Mouse (Mus musculus) lung, embryonic 15.5 days (tissue): ENCODE results near the gene March7. TPM values are rescaled to one million over a fixed set of nuclear protein-coding genes. Genes with fewer than 3 reads are reported as not detected.

Experiments used
- ATAC-seq: fragments of 200-750 bp; cut with Nextera tagmentation; 2 replicates; pipeline ENCODE4 v1.8.0; 2017; ENCODE audit warnings: moderate number of reproducible peaks, borderline replicate concordance; ENCODE audit not compliant: low FRiP score, low TSS enrichment; ENCODE audit errors: extremely low read depth
- H3K27ac ChIP-seq: fragments of 300-500 bp; sonication (generic); 2 replicates; pipeline ENCODE4 v1.5.1; 2015; ENCODE audit warnings: moderate library complexity, mild to moderate bottlenecking, inconsistent platforms
- H3K27me3 ChIP-seq: fragments of 300-500 bp; sonication (generic); 2 replicates; pipeline ENCODE4 v1.6.1; 2015; ENCODE audit warnings: inconsistent platforms
- H3K36me3 ChIP-seq: fragments of 300-500 bp; sonication (generic); 2 replicates; pipeline ENCODE4 v1.6.1; 2015; ENCODE audit warnings: inconsistent platforms
- H3K4me1 ChIP-seq: fragments of 300-500 bp; sonication (generic); 2 replicates; pipeline ENCODE4 v1.6.1; 2015; ENCODE audit warnings: inconsistent platforms
- H3K4me2 ChIP-seq: fragments of 300-500 bp; sonication (generic); 2 replicates; pipeline ENCODE4 v1.6.1; 2015; ENCODE audit warnings: inconsistent platforms, mild to moderate bottlenecking, moderate library complexity
- H3K4me3 ChIP-seq: fragments of 300-500 bp; sonication (generic); 2 replicates; pipeline ENCODE4 v1.5.1; 2015; ENCODE audit warnings: mild to moderate bottlenecking, inconsistent platforms
- H3K9ac ChIP-seq: fragments of 300-500 bp; sonication (generic); 2 replicates; pipeline ENCODE4 v1.6.1; 2015; ENCODE audit warnings: inconsistent platforms
- H3K9me3 ChIP-seq: fragments of 300-500 bp; sonication (generic); 2 replicates; pipeline ENCODE4 v1.6.1; 2016; ENCODE audit warnings: inconsistent platforms
- WGBS: fragments of 180-500 bp; shearing (Covaris S2); methylation state at CpG from one replicate; pipeline ENCODE4 v1.1.7; 2015; 5-methylcytosine and 5-hydroxymethylcytosine counted together
- polyA plus RNA-seq: library from polyadenylated mRNA; unstranded; fragments of >200 nt; fragmentation: Nextera tagmentation; extraction: Ambion mirVana; gene quantifications from 2 replicates; pipeline ENCODE4 v1.2.1, GENCODE M21; 2015

The March7 gene
- polyA plus RNA-seq, 1 experiment from 2014 or later, result 73.4 TPM

GRCm38 (mm10) chr2:60291381-60291780 is 81.7 kb downstream of the March7 start:
- Histone ChIP-seq H3K9me3 (no peaks in the 10 kb centered on the region), H3K27ac (no peak overlapping the region), H3K27me3 (no peaks in the 10 kb centered on the region), H3K4me2 (no peak overlapping the region), H3K9ac (no peak overlapping the region), H3K4me3 (no peak overlapping the region), H3K36me3 (no peaks in the 10 kb centered on the region), H3K4me1 (no peaks in the 10 kb centered on the region; the same call in 1 of the 2 replicates)
- 77% methylated on average over 4 of the region's 4 CpGs for WGBS
- no peak for ATAC-seq

- Histone ChIP-seq H3K9ac (no peak overlapping the region), H3K27me3 (no peaks in the 10 kb centered on the region), H3K27ac (no peak overlapping the region), H3K4me1 (no peaks in the 10 kb centered on the region), H3K36me3 (no peaks in the 10 kb centered on the region), H3K4me2 (no peak overlapping the region), H3K4me3 (no peak overlapping the region), H3K9me3 (no peaks in the 10 kb centered on the region)
- 77% methylated on average over 3 of the region's 3 CpGs for WGBS
- ATAC-seq, result no peak
Measured at GRCm38 (mm10) chr2:60298266-60298665, 88.6 kb downstream of the March7 start.

GRCm38 (mm10) chr2:60299323-60299722 is 89.6 kb downstream of the March7 start:
- H3K4me3 ChIP-seq, result no peak overlapping the region
- H3K9ac ChIP-seq, result no peak overlapping the region
- H3K4me2 ChIP-seq, result no peak overlapping the region
- no peaks in the 10 kb centered on the region for H3K36me3 ChIP-seq
- no peak overlapping the region for H3K27ac ChIP-seq
- H3K9me3 ChIP-seq, result no peaks in the 10 kb centered on the region
- no peaks in the 10 kb centered on the region for H3K27me3 ChIP-seq
- no peaks in the 10 kb centered on the region for H3K4me1 ChIP-seq
- WGBS, result 84% methylated on average over 2 of the region's 2 CpGs
- ATAC-seq, result no peak

Other genes starting within 250 kb of the March7 start
- gene Baz2b, start within 50 bp of the March7 start, polyA plus RNA-seq, result 51.5 and 56.9 TPM in 2 replicates
- gene Cd302, start 74.6 kb downstream of the March7 start, polyA plus RNA-seq, result 45.7 and 46.3 TPM in 2 replicates
- 2.1 and 3.5 TPM in 2 replicates for gene Ly75, start 173.4 kb downstream of the March7 start, polyA plus RNA-seq